Mouse (Mus musculus) forelimb bud, embryonic 11.5 days (tissue): Measurements from ENCODE around the gene Slc44a1.
A peak's percentile ranks its signal among the peaks of the same experiment; 100 is the strongest.

Experiments
- DNase-seq: peaks from one replicate; pipeline ENCODE4 v3.0.0-alpha.2; 2012; ENCODE audit warnings: low read depth, low spot score

Gene Slc44a1

DNA sequence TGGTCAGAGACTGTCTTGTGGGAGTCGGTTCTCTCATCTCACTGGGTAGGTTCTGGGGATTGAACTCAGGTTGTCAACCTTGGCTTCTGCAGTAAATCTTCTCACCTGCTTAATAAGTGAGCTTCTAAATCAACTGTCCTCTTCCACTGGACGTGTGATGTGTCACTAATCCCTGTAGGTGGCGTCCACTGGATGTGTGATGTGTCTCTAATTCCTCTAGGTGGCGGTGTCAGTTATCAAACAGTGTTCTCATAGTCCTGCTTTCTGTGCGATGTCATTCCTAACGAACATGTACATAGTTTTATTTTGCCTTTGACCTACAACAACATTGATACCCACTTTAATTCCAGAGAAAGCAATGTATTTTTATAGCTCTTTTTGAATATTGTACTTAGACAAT lies 160.2 kb downstream of the Slc44a1 start:
- DNase-seq = peak; percentile 29

DNA sequence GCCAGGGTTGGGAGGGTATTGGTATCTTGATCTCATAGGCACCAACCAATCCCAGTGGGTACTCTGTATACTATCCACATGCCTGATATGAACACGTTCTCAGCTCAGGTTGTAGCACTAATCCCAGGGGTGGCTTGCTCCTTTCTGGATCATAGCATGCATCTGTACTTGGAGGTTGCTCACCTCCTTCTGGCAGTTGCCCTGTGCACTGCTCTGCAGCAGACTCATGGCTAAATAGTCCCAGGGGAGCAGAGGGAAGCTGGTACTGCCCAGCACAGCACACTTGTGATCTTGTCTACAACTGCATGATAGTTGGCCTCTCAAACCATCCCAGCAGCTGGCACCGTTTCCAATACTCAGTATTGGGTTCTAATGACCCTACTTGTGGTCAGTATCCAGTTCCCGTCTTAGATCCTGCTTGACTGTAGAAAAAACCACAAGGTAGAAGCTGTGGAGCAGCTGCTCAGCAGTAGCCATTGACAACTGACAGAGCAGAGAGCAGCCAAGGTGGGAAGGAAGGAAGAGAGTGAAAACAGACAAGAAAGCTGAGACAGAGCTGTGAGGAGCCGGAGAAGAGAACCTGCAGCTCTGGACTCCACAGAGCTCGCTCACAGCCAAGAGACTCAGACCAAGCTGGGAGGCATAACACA lies 174.5 kb downstream of the Slc44a1 start:
- no peak for DNase-seq

DNA sequence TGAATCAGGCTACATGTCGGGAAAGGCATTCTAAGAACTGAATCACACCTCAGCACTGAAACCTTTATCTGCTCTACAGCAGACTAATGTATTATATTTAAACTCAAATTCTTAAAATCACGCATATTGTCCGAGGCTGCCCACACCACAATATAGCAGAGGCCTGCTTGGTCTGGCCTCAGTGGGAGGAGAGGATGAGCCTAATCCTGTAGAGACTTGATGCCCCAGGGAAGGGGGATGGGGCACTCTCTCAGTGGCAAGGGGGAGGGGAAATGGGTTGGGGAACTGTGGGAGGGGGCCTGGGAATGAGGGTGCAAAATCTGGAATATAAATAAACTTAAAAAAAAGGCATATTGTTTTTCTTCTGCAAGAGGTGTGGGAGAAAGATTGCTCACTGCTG lies 177.8 kb downstream of the Slc44a1 start:
- no peak for DNase-seq

DNA sequence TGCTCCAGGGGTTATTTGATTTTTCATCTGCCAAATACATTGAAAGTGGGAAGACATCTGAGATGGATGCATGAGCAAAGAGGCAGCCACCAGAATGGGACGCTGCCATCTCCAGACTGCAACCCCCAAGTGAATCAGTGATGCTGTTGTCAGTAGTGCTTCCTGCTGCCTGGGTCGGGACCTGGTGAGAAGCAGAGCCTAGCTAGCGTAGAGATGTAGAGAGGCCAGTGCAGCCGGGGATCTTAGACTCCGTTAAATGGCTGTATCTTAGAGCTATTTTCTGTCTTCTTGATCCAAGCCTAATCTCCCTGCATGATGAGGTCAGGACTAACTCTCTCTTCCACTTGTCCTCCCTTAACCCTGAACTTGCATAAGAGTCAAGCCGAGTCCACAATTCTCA lies 179.9 kb downstream of the Slc44a1 start:
- DNase-seq = no peak

DNA sequence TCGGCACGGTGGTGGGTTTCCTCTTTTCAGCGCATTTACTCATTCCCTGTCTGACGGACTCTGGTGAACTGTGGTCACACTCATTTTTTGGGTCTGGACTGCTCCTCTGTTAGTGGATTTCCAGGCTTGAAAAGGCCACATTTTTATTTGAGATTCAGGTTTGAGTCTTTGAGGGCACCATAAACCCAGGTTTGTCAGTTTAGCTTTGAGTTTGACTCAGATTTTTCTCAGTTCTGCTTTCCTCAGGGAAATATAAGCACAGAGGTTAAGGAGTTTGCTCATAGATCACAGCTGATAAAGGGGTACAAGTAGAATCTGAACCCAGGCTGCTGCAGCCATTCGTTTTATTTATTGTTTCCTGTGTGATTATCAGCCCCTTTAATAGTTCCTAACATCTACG lies 180.9 kb downstream of the Slc44a1 start:
- DNase-seq = no peak

DNA sequence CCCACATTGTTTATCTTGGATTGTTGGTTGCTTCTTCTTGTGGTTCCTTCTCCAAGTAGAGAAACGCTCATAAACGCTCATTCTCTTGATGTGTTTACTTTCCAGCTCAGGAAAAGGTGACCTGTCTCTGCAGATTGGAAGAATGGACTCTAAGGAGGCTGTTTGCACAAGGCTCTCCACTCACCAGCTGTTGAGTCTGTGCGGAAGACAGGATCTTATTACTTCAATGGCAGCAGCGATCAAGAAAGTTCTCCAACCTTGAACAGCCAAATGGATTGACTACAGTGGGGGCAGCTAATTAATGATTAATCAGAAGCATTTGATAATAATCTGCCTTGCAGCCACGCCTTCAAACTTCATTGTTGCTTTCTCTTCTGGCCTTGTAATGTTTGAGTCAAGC lies 181.3 kb downstream of the Slc44a1 start:
- DNase-seq = no peak

DNA sequence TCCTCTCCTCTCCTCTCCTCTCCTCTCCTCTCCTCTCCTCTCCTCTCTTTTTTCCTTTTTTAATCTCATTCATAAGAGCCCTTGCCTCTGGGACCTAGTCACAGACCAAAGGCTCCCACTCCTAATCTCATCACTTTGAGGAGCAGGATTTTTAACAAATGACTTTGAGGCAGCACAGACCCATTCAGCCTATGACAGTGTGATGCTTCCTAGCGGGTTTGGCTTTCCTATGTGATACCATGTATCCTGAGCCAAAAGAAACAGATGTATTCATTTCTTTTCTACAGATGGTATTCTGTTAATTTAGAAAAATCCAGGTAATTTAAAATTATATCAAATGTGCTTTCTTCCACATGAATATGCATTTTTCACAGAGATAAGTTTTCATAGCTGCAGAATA lies 183.5 kb downstream of the Slc44a1 start:
- DNase-seq = no peak

DNA sequence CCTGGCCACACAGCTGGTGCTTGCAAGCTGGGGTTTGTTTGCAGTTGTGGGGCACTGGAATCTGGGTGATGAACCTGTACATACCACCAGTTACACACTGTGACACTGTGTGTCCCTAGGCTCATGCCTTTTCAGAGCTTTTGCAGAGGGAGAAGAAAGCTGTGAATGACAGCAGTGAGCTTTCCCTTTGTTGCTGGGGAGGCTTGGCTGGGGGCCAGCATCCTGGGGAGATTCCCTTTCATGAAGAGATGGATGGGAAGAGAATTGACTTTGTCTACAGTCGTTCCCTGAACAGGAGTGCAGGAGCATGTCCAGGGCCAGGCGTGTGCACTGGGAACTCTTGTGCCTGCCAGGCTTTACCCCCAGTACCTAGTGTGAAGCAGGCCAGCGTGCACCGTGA lies 184.6 kb downstream of the Slc44a1 start:
- no peak for DNase-seq

DNA sequence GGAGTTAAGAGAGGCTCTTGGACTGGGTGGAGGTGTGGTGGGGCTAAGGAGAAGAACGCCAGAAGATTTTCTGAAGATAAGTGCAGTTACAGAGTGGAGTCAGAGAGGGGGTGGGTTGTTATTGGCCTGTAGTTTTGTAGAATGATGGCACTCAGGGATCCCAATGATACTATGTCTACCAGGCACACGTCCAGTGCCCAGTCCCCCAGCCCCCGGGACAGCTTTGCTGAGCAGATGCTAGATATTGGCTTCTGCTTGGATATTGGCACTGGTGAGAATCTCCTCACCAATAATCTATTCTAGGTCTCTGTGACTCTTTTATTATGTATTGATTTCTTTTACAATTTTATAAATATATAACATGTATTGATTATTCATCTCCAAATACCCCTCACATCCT lies 185.1 kb downstream of the Slc44a1 start:
- DNase-seq = no peak

DNA sequence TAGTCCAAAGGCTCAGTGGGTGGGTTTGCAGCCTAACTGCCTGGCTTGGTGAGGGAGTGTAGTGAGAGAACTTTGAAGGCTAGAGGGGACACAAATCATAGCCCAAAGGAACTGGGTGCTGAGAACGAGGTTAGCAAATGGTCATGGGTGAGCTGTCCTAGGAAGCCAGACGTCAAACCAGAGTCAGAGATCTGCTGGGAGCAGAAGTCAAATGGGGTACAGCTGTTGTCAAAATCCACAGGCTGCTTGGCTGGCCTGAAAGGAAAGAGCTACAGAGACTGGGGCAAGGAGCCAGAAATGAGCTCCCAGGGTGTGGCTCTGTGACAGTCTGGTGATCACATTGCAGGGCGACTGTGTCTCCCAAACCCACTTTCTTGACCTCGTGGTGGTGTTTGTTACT lies 188.7 kb downstream of the Slc44a1 start:
- DNase-seq = no peak

DNA sequence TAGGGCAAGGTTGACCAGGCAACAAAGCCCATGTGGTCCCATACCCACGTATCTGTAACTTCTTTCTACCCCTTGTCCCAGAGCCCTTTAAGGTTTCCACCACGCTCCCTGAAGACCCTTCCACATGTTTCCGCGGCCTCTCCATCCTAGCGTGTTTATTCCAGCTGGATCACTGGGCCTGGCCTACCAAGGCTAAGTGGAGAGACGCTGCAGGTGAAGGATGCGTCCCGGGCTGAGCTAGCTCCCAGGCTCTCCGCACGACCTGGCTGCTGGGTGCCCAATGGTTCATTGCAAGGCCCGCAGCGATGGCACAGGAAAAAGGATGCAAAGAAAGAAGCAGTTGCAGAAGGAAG lies 190.7 kb downstream of the Slc44a1 start:
- no peak for DNase-seq

DNA sequence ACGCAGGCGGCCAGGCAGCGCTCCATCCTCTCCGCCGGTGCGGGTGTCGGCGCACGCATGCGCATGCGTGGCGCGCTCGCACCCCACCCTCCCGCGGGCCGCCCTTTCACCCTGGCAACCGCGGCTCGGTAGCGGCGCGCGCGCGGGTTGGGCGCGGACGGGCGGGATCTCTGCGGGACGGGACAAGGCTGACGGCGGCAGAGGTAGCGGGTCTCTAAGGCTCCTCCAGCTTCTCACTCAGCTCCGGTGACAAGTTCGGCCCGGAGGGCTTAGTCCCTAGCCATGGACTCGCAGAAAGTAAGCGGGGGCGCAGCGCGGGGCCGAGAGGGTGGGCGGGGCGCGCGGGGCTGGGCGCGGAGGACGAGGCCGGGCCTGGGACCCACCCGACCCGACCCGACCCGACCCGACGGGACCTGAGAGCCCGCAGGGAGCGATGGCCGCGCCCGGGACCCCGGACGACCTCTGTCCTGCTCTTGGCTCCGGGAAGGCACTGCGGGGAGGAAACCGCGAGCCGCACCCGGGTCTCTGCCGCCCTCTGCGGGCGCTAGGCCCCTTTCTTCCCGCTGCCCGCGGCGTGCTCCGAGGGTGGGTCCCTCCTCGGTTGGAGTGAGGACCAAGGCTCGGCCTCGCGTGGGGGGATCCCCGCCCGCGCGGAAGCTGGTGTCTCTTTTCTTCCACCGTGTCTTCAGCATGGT lies 191.2 kb downstream of the Slc44a1 start, which contains the start of gene Fsd1l:
TSS of gene Fsd1l (plus strand) at position 156 of the 695 bp plus-strand sequence.
- peak; percentile 71 for DNase-seq

DNA sequence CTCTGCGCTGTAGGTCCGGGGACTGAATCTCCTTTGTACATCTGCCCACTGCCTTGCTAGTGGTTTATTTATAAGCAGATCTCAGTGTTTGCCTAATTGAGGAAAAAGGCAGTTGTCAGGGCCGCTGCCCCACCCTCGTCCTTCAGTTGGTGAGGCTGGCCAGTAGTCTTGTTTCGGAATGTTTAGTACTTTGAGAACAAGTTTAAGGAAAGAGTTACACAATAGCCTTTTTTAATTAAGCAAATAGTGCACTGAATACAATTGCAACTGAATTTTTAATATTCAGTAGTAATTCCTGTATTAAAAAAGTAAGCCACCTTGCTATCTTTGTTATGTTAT lies 191.8 kb downstream of the Slc44a1 start:
- DNase-seq = no peak

DNA sequence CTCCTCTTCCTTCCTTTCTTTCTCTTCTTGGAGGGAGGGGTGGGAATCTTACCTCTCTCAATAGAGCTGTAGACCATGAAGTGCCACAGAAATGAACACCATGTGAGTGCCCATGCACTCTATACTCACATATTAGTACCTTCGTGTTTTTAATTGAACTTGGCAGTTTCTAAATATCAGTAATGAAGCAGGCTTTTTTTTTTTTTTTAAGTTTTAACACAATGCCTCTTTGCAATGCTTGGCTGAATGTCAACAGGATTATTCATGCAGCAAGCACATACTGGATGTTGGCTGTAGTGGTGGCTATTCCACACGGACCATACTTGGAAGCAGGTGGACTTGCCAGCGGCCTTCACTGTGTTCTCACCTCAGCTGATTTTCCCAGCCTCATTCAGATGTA lies 195.1 kb downstream of the Slc44a1 start:
- no peak for DNase-seq

DNA sequence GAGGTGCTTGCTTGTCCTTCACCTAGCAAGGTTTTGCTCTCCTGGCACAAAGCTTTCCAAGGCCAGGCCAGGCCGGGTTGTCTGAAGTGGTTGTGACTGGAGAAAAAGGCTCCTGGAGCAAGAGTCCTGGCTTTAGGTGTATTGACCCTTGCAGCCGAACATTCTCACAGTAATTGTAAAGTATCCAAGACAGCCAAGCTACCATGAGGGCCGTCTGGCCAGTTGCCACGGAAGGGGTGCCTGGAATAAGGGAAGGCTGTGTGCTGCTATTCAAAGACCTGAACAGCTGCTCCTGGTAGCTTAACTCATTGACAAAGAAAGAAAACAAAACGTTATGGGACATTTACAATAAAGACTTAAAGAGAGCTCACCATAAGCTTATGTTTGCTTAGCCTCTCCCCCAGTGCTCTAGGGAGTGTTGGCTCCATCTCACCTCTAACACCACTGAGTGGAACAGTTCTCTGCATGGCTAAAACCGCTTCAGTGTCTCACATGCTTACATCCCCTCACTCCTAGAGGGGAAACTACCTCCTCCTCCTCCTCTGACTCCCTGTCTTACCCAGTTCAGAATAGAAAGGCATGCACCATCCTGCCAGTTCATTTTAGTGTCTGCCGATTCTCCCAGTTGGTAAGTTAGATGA lies 197.2 kb downstream of the Slc44a1 start:
- DNase-seq = no peak

DNA sequence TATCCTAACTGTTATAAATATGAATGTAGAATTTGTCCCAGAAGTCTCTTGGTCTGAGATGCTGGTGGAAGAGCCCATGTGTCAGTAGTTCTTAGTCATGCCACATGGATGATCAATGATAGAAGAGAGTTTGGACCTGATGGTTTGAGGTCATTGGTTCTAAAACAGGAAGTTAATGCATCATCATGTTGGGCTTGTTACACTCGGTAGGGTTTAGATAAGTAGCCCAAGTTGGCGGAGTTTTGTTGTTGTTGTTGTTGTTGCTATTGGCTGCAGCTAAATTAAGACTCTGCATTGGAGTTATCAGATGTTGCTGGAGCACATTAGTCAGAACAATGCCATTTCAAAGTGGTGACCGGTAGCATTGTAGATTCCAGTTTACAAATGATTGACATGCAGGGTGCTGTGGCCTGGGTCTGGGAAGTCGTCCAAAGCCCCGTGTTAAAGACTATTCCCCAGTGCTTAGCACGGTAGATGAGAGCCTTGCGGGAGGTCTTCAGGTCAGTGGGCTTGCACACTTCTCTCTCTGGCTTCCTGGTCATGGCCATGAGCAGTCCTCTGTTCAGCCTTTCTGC lies 198.4 kb downstream of the Slc44a1 start:
- no peak for DNase-seq

DNA sequence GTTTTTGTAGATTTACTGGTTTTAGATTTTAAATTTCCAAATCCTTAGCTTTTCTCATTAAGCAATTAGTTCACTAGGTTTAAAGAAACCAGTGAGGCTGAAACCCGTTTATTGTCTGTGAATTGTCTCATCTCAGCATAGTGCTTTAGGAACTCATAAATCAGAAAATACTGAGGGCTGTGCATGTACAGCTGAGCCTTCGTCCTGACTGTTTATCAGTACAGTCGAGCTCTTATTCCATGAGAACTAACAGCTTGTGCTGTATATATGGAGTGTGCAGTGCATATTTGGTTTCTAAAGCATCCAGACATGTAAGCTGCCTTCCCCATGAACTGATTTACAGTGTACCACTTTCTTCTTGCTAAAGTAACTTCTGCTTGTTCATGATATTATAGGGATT lies 217.8 kb downstream of the Slc44a1 start:
- no peak for DNase-seq

DNA sequence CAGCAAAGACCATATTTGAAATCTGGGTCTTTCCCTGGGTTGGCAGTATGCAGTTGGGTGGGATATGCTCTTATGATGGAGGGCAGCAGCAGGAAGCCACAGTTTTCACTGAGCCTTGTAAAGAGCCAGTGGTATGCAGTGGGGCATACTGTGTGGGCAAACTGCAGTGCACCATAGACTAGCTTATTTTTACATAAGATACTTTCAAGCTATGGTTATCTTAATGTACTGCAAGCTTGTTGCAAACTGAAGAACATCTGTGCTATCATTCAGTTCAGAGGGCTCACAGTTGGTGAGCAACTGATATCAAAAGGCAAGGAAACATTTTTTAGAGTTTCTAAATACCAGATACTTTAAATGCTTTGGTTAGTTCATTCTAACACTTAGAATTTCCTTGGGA lies 220.5 kb downstream of the Slc44a1 start:
- DNase-seq = no peak
